Mouse (Mus musculus): Measurements from ENCODE around the gene Pax9.
A peak's percentile ranks its signal among the peaks of the same experiment; 100 is the strongest.

Gene Pax9

GRCm38 (mm10) chr12:56697785-56698184 lies 6.2 kb downstream of the Pax9 start:
- no peak for DNase-seq

- no peak for DNase-seq
Measured at GRCm38 (mm10) chr12:56698191-56698980, 6.8 kb downstream of the Pax9 start.

GRCm38 (mm10) chr12:56699351-56699750 lies 7.8 kb downstream of the Pax9 start:
- no peak for DNase-seq

GRCm38 (mm10) chr12:56699915-56700900 lies 8.6 kb downstream of the Pax9 start:
- DNase-seq, result no peak

- DNase-seq, result no peak
Measured at GRCm38 (mm10) chr12:56701004-56701403, 9.4 kb downstream of the Pax9 start.

- no peak for DNase-seq
Measured at GRCm38 (mm10) chr12:56717971-56718706, 26.6 kb downstream of the Pax9 start.

GRCm38 (mm10) chr12:56718707-56719051 lies 27.1 kb downstream of the Pax9 start:
- no peak for DNase-seq

- no peak for DNase-seq
Measured at GRCm38 (mm10) chr12:56727631-56728030, 36.1 kb downstream of the Pax9 start.

- peak; percentile 4 for DNase-seq
Measured at GRCm38 (mm10) chr12:56737104-56737503, 45.5 kb downstream of the Pax9 start.

All from lung, postnatal 36 days (tissue).